Mouse (Mus musculus): ENCODE data around the gene Gtf3c5.
A peak's percentile ranks its signal among the peaks of the same experiment; 100 is the strongest.

Gtf3c5 gene

GRCm38 (mm10) chr2:28607341-28608165 is 24.0 kb upstream of the Gtf3c5 start:
- DNase-seq (ENCODE audit: low read depth): no peak

GRCm38 (mm10) chr2:28606601-28607340 is 23.2 kb upstream of the Gtf3c5 start:
- DNase-seq (ENCODE audit: low read depth): no peak

DNA sequence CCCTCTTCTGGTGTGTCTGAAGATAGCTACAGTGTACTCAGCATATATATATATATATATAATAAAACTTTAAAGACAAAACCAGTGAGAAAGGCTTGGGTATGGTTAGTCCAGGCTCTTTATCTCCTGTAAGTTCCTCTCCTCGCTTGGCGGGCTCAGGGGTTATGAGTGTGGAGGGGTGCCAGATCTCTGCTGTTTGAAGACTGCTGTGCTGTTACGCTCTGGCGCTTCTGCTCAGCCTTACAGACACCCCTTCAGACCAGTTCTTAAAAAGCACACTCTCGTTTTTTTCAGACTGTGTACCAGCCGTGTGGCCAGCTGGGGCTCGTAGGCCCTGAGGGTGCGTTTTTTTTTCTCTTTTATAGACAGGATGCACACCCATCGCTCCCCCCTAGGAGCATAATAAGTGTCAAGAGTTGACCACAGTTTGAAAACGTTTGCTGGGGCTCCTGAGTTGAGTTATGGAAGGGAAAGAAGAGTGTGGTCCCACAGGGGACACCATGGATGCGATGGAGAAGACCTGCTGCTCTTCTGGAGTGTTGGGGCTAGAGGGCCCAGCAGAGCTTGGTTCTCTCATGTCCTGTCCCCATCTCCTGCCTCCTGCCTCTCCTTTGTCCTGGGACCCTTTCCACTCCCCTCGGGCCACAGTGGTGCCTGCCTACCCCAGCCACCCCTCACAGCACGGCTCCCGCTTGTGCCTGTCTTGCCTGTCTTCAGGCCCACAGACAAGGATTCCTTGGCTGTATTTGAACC is 22.4 kb upstream of the Gtf3c5 start:
- DNase-seq (ENCODE audit: low read depth): no peak

GRCm38 (mm10) chr2:28603542-28603941 is 20.0 kb upstream of the Gtf3c5 start:
- DNase-seq (ENCODE audit: low read depth): no peak

- DNase-seq (ENCODE audit: low read depth): no peak
Measured at GRCm38 (mm10) chr2:28601720-28602590, 18.4 kb upstream of the Gtf3c5 start.

- no peak for DNase-seq (ENCODE audit: low read depth)
Measured at GRCm38 (mm10) chr2:28599569-28599900, 16.0 kb upstream of the Gtf3c5 start.

GRCm38 (mm10) chr2:28598692-28599568 is 15.4 kb upstream of the Gtf3c5 start:
- no peak for DNase-seq (ENCODE audit: low read depth)

DNA sequence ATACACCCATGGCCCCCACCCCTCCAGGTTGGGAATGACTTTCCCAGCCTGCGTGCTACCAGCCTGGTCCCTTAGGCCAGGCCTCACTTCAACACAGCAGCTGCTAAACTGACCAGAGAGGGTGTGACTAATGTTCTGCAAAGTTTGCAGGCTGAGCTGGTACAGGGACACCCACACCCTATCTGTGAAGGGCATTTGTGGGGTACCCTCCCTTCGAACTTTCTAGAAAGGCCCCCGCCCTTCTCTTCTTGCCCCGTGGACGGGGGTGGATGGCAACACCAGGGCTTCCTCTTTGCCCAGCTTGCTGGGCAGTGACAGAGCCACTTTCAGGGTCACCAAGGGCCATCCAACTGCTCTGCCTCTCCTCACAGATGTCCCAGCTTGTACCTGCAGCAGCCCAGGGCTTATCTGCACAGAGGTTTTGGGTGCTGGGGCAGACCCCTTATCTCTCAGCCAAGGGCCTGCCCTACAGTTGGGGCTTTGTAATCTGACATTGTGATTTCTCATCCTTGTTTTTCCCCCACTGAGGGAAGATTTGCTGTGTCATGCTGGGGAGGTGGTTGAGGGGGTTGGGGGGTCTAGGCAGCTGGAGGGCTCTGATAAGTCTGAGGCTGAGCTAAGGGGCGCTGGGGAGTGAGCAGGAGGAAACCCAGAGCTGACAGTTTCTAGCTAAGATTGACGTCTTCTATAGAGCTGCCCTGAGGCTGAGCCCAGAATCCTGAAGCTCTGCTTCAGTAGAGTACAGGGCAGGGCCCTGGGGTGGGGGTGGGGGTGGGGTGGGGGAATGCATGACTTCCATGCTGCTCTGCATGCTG is 14.4 kb upstream of the Gtf3c5 start:
- no peak for DNase-seq (ENCODE audit: low read depth)

DNA sequence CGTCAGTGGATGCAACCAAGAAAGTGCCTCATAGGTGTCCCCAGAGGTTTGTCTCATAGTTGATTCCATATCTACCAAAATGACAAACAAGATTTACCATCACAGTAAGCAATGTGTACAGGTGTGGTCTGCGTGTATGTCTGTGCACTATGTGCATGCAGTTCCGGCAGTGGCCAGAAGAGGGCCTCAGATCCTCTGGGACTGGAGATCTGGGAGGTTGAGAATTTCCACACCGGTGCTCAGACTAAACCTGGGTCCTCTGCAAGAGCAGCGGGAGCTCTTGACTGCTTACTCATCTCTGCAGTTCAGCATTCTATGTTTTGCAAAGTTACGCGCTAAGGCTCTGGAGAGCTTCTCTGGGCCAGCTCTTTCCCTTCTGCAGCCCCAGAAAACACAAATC is 13.4 kb upstream of the Gtf3c5 start:
- no peak for DNase-seq (ENCODE audit: low read depth)

DNA sequence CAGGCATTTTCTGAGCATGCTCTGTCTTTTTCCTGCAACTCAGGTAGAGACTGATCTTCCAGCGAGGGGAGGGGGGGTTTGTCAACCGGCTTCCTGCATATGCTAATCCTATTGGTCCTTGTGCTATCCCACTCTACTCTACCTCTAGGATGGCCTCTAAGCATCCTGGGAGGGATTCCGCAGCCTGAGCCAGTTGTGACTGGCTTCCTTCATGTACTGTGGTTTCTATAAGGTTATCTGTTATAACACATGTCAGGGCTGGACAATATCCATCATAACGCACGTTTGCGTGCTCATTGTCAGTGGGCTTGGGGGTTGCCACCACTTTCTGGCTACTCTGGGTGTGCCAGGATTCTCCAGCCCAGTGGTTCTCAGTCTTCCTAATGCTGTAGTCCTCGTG is 12.5 kb upstream of the Gtf3c5 start:
- no peak for DNase-seq (ENCODE audit: low read depth)

- DNase-seq (ENCODE audit: low read depth): no peak
Measured at GRCm38 (mm10) chr2:28592809-28593208, 9.3 kb upstream of the Gtf3c5 start.

DNA sequence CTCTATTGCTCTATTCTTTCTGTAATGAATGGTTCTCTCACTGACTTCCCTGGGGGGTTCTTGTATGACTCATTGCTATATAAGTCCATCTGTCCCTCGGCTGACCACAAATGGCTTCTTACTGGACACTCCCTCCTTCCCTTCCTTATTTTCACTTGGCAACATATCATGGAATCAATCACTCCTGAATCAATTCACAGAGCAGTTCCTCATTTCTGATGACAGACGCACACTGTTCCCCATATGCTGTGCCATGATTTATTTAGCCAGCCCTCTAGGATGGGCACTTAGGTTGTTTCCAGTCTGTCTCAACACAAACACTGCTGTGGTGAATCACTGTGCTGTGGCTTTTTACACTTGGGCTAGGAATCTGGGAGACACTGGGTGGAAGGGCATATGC is 7.9 kb upstream of the Gtf3c5 start:
- peak; percentile 55 for DNase-seq (ENCODE audit: low read depth)

GRCm38 (mm10) chr2:28588574-28588973 is 5.0 kb upstream of the Gtf3c5 start:
- no peak for DNase-seq (ENCODE audit: low read depth)

GRCm38 (mm10) chr2:28585730-28586129 is 2.2 kb upstream of the Gtf3c5 start:
- DNase-seq (ENCODE audit: low read depth): no peak

- peak; percentile 40 for DNase-seq (ENCODE audit: low read depth)
Measured at GRCm38 (mm10) chr2:28585043-28585571, 1.6 kb upstream of the Gtf3c5 start.

GRCm38 (mm10) chr2:28582647-28583353 is 751 bp downstream of the Gtf3c5 start:
- peak; percentile 71 for DNase-seq (ENCODE audit: low read depth)

- DNase-seq (ENCODE audit: low read depth): no peak
Measured at GRCm38 (mm10) chr2:28578003-28578402, 5.5 kb downstream of the Gtf3c5 start.

DNA sequence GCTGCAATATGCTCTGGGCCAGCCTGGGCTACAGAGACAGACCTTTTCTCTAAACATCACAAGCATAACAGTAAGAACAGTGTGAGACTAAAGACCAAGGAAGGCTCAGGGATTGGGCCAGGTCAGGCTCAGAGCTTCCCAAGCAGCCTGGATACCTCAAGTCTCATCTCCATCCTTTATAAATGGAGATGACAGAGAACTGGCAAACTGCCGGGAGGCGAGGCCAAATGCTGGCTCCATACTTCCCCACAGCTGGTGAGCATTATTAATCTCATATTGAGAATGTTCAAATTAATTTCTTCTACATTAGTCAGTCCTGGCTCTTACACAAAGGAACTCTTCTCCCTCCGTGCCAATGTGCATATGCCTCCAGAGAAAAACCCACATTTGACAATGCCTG is 6.7 kb downstream of the Gtf3c5 start:
- DNase-seq (ENCODE audit: low read depth): peak; percentile 22

DNA sequence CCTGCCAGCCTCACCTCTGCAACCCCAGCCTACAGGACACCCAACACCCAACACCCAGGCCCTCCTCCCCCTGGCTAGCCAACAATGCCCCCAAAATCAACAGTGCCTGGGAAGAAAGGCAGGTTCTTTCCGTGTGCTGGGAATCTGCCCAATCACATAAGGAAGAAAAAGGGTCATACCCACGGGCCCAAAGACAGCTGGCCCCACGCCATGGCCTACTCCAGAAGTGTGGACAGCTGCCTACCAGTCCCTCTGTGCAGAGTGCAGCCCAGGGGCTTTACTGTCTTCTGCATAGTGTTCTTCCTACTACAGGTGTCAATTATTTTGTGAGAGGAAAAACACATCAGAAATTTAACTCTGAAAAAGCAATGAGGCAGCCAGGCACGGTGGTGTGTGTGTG is 8.2 kb downstream of the Gtf3c5 start:
- DNase-seq (ENCODE audit: low read depth): no peak
